Mouse (Mus musculus): Measurements from ENCODE around the gene Ubr1.

The Ubr1 gene

DNA sequence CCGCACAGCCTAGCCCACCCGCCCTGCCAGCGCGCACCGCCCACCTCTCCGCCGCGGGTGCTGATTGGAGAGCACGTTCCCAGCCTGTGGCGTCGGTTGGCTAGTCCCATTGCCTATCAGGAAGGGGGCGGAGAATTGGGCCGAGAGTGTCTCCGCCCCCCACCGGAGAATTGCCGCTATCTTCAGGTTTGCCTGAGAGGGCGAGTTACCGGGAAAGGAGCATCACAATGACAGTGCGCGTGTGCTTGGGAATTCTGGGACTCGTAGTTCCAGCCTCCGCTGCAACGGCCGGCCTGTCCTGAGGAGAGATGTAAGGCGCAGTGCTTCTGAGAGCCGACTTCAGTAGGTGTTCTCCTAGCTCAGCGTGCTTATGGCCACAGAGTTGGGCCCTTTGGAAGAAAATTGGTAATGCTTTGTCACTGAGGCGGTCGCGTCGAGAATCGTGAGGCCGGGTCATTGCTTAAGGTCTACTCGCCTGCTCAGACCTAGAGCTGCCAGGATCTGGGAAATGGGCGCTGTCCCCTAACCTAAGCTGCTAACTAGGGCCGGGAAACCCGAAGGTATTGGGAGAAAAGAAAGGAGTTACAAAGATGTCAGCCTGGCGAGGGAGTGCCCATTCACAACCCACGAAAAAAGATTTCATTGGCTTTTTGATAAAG lies 120.0 kb downstream of the Ubr1 start, which contains the start of gene Ttbk2:
Gene Ttbk2, minus strand, starts transcription at position 181 of the 659 bp plus-strand sequence.
- DNase-seq = peak; percentile 99

DNA sequence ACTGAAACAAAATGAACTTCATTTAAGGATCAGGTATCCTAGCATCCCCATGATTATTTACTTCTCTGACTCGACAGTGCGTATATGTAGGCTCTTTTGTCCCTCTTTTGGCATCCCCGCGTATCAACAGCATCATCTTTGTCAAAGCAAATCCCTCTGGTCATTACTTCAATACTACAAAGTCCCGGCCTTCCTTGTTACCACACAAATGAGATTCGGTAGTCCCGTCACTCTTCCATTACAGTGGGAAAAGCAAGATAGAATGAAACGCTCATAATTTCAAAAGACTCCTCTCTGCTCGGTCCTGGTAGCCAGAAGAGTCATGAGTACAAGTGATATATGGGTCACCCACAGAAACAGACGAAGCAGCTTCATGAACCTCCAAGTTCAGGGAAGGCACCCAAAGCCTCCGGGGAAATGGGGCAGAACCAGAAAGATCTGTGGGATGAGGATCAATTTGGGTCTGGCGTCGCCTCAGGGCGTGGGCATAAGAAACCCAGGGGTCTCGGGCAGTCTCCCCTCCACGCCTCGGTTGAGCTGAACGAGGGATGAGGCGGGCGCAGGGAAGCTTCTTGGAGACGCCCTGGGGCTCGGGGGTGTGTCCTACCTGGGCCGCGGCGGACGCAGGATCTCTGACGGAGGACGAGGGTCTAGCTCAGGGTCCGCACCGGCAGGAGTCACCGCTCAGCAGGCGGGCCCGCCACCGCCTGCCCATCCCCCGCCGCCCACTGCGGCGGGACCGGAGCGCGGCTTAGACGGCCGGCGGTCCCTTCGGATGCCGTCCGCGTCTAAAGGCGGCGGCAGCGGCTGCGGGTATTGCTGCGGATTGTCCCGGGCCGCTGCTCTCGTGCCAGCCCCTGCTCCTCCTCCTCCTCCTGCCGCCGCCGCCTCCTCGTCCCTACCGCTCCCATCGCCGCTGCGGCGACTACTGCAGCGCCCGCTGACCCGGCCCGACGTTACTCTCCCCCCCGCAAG lies 120.8 kb downstream of the Ubr1 start, which contains the start of gene Cdan1:
Gene Cdan1, minus strand, starts transcription at position 680 of the 975 bp plus-strand sequence.
- peak; percentile 51 for DNase-seq

DNA sequence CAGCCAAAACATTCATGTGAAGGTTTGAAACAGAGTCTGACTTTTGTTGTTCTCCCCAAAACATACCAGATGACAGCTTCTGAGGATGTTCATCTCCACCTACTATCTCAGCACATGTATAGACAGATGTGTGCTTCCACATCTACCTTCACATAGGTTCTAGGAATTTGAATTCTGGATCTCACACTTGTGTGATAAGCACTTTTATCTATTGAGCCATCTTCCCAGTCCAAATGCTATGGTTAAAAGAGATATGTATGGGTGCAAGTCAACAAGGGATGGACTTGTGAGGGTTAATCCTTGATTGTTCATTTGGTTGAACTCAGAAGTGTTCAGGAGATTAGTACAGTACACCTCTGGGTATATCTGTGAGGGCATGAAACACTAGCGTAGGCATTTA lies 125.2 kb downstream of the Ubr1 start:
- no peak for DNase-seq

DNA sequence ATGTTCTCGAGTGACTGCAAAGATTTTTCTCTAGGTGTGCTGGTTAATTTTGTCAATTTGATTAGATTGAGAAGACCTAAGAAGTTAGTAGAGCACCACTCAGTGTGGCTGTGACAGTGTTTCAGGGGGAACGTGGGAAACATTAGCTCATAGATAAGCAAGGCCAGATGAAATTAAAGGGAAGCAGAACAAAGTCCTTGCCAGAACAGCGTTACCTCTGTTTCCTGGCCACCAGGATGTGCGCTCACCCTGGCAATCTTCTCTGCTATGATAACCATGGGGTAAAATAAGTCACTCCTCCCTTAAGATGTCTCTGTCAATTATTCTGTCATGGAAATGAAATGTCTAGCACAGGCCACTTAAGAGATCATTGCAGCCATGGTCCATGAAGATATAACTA lies 126.5 kb downstream of the Ubr1 start:
- DNase-seq = no peak

DNA sequence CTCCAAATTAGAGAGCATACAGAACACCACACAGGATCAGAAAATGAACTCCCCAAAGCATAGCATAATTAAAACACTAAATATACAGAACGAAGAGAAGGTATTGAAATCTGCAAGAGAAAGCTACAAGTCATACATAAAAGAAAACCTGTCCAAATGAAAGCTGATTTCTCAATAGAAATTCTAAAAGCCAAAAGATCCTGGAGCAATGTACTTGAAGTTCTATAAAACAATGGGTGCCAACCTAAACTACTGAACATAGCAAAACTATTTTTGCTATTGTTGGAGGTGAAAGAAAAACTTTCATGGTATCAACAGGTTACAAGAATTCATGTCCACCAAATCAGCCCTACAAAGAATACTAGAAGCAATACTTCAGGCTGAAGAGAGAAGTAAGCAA lies 129.3 kb downstream of the Ubr1 start:
- no peak for DNase-seq

DNA sequence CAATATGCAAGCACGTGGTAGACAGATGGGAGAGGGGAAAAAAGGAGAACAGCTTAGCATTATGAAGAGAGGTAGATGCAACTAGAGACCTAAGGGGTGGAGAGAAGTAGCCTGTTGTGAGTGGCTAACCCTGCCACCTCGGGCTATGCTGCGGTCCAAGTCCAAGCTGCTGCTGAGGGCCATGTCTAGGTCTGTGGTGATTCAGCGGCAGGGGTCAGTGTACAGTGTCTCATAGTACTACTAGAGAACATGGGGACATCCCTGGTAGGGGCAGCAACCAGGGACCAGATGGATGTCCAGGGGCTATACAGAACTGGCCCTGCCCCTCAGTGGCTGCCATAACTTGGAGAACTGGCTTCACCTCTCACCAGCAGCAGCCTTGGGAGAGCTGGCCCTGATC lies 135.3 kb downstream of the Ubr1 start:
- DNase-seq = no peak

DNA sequence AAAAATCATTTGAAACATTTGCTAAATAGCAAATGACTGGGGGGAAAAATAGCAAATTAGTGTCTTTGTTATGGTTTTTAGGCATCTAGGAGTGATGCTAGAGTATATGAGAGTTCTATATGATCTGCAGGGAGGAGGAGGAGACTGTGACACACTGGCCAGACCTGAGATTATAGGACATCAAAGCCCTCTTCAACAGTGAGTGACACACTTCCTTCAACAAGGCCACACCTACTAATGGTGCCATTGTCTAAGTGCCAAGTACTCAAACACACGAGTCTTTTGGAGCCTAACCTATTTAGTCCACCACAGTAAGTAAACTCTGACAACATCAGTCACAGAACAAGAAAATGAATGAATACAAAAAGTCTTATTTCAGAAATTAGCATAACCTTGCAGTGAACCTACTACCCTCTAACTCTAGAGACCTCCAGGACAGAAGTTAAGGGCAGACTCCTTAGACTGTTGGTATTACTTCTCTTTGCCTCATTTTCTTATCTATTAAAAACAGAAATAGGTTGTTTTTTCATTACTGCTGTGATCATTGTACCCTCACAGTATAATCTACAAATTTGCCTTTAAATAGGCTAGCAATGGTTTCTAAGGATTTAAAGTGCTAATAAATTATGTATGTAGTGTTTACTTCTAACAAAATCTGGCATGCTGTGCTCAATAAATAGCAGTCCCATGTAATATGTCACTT lies 143.4 kb downstream of the Ubr1 start:
- no peak for DNase-seq
